Mouse (Mus musculus): ENCODE measurements at regions not wholly inside any gene's neighbourhood (a gene's known extent, or its start where the extent isn't known, plus 50 kb on each side); places are given as distances from the start of the nearest gene placed in this dataset.

DNA sequence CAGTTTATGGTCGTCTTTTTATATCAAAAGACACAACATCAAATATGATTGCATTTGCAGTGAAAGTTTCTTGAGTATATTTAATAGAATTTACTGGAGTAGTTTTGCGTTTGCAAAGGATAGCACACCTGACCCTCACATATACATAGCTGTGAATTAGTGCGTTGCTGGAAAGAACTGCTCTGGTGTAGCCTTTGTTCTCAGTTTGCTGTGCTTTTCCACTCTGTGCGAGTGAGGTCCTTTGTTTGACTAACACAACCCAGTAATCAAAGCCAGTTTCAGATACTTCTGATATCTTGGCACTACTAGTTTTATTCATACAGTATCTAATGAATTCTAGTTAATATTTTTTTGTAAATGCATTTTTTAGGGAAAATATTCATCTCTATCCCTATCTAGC is 84.7 kb downstream of the Trim52 start:
- no peak for DNase-seq (ENCODE audit: low read depth, low spot score)

DNA sequence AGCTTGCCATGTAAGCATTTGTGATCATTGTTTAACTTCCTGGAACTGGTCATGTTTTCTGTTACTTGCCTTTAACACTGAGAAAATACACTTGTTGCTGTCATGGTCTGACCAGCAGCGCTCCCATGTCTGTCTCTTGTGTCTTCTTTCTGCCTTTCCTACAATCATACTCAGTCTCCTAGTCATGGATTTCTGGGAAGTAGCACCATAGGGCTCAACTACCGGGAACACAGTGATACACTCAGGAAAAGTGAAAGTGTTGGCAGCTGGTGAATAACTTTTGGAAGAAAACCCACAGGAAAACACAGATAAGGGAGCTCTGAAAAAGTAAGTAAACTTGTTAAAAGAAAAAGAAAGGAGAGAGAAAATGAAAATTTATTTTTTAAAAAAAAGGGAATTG is 87.6 kb downstream of the Trim52 start:
- DNase-seq (ENCODE audit: low read depth, low spot score), result no peak

DNA sequence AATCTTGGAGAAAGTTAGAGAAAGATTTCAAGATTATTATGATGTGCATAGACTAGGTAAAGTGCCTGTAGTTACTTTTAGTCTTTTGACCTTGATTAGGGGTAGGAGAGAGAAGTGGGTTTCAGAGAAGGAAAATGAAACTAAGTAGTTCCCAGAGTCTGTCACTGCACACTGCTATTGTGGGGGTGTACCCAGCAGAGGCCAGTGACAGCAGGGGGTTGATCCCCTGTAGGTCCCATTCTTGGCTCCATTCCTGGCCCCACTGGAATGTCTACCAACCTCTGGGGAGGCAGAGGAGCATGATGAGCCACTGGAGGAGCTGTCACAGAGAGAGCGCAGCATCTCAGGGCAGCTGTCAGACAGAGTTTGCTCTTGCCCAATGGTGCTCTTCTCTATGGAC is 88.1 kb downstream of the Trim52 start:
- DNase-seq (ENCODE audit: low read depth, low spot score), result no peak

DNA sequence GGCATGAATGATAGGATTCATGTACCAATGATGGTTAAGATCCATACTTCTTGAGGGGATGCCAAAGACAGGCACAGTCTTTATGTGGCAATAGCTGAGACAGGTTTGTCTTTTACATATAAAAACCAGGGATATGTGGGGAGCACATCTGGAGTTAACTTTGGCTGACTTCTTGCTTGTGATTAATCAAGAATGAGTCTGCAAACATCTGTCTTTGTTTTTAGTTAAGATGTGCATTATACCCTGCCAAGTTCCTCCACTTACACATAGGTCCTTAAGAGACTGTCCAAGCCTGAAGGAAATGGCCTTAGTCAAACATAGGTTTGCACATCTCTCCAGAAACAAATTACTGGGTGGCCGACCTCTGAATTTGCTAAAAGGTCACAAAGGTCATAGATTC is 91.8 kb downstream of the Trim52 start:
- peak; percentile 42 for DNase-seq (ENCODE audit: low read depth, low spot score)

DNA sequence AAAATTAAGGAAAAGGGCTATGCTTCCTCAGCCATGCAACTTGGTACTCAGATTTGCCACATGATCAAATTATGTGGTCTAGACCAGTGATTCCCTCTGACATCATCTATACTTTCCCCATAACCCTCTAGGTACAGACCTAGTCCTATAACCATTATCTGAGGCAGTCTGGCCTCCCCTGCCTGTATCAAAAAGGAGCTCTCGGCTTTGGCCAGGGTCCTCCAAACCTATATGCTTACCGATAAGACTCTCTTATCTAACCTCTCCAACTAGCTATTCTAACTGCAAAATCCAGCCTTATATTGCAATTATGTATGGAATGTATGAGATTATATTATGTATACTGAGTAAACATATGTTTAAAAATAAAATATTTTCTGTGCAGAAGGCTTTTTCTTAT is 93.1 kb downstream of the Trim52 start:
- no peak for DNase-seq (ENCODE audit: low read depth, low spot score)

DNA sequence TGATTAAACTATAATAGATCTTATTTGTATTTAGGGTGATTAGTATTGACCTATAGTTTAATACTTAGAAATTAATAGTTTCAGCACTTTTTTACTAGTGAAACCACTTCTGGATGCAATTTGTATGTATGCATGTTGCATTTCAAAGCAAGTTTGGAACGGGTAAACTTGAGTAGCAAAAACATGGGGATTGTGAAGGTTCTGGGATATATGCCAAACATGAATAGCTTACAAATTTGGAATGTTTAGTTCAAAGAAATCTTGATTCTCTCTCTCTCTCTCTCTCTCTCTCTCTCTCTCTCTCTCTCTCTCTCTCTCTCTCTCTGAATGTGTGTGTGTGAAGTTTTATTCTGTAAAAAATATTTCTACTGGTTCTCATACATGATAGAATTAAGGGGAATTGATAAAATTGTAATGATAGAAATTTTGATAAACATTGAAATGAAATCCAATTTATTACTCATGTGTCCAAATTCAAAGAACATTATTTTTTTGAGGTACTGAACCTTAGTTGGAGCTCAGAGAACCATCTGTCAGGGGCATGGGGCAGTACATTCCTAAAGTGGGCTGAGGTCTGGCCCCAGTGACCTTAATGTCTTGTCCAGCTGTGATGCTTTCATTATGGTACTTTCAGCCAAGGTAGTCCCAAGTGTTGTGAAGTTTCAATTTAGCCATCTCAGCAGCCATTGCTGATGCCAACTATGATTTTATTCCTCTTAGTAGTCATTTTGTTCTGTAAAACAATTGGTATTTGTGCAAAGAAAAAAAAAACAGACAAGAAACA is 93.7 kb downstream of the Trim52 start:
- DNase-seq (ENCODE audit: low read depth, low spot score), result peak; percentile 84

DNA sequence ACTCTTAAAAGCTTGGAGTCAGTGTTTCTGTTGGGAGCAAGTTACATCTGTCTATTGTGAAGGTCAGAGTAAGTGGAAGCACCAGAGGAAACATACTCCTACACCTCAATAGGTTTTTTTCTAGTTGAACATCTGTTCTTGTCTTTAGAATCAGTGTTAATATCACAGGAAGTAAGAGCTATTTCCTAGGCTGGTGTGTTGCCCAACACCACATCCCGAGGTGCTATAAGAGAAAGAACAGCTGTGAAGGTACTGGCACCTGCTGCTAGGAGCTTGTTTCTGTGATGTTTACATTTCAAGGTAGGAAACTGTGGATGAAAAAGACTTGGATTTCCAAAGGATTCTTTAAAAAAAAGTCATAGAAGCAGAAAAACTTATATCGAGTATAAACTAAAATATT is 105.1 kb downstream of the Trim52 start:
- no peak for DNase-seq (ENCODE audit: low read depth, low spot score)

DNA sequence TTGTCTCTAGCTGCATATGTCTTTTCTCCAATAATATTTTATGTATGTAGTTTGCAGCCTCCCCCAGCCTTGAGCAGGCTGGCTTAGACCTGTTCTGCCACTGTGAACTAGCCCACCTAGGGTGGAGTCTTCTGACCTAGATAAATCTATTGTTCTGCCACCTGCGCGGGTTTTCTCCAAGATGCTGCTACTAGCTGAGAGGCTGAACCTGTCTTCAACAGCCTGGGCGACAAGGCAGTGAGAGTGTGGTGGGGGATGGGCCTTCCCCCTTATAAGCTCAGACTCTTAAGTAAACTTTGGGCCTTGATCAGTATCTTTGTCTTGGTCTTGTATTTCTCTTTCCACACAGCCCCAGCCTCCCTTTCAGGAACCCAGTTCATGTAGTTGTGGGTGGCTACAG is 111.7 kb downstream of the Trim52 start:
- DNase-seq (ENCODE audit: low read depth, low spot score), result no peak

DNA sequence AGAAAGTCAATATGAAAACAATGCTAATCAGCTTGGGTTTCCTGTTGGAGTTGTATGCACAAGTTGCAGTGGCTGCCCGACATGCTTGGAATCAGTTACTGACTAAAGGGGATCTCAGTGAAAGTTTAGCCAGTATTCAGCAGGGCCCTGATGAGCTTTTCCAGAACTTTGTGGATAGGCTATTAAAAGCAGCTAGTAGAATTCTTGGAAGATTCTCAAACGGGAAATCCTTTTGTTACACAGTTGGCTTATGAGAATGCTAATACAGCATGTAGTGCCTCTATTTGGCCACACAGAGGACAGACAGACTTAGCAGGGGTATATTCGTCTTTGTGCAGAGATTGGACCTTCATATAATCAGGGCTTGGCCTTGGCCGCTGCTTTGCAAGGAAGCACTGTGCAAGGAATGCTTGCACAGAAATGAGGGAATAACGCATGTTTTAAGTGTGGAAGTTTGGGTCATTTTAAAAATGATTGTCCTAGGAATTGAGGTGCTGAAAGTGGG is 113.3 kb downstream of the Trim52 start:
- peak; percentile 17 for DNase-seq (ENCODE audit: low read depth, low spot score)

DNA sequence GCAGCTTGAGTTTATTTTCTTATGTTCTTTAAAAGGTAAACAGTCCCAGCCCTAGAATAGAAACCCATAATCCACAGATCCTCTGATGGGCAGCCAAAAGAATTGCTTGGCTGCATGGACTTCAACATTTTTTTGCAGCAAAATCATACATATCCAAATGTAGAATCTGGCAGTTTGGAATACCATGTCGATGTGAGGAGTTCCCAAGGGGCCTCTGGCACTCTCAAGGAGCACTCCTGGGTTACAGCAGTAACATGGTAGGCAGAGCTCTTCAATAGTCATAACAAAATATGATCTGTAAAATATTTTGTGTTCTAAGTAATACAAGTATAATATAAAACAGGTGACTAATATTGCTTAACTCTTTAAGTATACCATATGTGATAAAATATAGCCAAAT is 119.4 kb downstream of the Trim52 start:
- no peak for DNase-seq (ENCODE audit: low read depth, low spot score)

DNA sequence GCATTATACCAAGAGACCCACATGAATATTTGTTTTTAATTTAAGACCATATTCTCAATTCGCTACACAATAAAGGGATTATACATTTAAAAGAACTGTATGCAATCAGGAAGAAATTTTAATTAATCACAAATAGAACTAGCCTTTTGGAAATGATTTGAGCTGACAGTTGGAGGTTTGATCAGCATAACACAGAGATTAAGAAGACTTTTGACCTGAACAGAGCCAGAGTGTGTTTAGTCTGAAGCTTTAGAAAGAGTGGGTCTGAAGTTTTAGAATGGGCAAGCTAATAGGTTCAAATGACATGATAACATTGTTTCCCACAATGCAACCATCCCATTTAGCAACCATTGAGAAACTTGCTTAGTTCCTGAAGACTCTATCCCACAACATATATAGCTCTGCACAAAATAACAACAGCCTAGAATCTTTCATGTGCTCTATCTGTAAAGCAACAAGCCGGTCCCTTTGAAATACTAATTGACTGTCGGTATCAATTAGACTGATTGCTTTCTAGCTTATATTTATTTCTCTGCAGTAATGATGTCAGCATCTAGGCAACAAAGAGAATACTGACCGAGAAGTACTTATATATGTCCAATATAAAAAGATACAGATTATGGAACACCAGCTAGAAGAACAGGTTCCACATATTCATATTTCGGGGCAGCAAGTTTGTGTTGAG is 135.9 kb downstream of the Trim52 start:
- DNase-seq (ENCODE audit: low read depth, low spot score), result no peak

DNA sequence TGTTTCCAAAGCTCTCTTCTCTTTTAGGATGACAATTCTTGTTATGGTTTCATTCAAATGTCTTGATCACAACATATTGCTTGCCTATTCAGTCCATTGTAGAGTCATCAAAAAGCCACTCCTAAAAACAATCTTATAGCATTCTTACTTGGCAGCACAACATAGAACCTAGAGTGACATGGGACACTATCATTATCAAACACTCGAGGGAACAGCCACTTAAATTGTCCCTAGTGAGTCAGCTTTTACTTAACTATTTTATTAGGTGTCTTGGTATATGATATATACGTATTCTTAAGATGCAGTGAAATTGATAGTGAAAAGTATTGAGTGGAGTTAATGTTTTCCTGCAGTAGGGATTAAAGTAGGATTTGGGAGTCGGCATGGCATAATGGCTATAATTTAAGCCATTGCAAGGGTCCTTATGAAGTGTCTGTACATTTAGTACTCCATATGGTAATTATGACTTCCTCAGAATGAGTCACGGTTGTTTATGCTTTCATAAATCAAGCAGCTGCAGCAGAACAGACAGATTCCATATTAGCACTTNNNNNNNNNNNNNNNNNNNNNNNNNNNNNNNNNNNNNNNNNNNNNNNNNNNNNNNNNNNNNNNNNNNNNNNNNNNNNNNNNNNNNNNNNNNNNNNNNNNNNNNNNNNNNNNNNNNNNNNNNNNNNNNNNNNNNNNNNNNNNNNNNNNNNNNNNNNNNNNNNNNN is 153.6 kb downstream of the Trim52 start:
- no peak for DNase-seq (ENCODE audit: low read depth, low spot score)

DNA sequence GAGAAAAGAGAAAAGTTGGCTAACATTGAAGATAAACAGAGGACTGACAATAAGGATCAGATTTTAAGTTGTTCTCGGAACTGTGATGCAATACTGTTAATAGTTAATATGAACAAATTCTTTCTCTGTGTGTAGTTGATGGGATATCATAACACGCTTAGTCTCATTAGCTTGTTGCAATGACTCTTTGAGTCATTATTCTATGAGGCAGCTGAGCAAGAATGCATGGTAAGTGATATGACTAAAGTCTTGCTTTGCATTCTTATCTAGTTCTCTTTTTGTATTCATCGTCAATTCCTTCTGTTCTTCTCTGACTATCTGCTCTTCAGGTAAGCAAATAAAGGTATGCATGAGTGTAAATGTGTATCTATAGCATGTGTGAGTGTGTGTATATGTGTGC is 159.3 kb downstream of the Trim52 start:
- no peak for DNase-seq (ENCODE audit: low read depth, low spot score)

DNA sequence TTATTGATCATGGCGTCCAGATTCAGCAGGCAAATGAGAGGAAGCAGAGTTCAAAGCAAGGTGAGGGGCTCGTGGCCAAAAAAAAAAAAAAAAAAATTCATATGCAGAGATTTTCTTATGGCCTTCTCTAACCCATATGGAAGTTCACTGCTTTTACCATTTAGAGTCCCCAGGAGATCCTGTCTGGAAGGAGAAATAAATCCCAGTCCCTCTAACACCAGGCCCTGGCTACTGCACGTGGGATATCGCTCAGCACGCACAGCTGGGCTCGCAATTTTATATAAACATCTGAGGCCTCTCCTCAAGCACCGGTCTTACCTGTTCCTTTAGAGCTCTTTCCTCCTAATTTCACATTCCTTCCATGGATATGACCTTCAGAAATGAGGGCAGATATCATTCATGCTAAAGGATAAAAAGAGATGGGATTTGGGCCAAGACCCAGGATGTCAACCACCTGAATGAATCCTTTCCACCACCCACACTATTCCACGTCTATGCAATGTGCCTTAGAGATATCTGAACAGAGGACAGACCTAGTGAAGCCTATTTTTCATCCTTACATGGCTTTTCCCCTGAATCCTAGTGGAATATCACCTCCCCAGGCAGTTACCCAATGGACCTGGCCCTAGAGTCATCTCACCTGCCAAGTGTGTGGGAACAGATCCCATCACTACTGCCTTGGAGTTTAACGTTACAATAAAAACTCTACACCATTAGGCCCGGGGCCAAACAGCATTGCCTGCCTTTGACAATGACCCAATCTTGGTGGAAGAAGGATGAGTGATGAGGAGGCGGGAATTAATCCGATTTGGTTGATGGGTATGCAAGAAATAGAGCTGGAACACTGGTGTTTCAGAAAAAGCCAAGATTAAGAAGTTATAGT is 161.9 kb downstream of the Trim52 start:
- no peak for DNase-seq (ENCODE audit: low read depth, low spot score)

DNA sequence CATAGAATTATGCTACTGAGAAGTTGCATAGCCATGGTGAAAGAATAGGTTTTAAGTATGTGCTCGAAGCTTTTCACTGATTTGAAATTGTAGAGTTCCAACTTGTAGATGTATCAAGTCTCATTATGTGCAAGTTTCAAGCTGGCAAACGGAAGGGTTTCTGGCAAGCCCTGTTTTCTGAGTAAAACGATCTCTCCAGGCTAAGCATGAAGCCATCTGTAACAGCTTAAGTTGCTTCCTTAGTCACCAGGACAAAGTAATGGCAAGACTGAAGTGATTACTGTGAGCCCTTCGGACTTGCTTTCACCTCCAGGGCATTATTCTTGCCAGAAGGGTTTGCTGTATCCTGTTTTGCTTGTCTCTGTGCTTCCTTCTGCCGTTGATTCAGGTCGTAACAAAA is 163.7 kb downstream of the Trim52 start:
- DNase-seq (ENCODE audit: low read depth, low spot score), result peak; percentile 80

DNA sequence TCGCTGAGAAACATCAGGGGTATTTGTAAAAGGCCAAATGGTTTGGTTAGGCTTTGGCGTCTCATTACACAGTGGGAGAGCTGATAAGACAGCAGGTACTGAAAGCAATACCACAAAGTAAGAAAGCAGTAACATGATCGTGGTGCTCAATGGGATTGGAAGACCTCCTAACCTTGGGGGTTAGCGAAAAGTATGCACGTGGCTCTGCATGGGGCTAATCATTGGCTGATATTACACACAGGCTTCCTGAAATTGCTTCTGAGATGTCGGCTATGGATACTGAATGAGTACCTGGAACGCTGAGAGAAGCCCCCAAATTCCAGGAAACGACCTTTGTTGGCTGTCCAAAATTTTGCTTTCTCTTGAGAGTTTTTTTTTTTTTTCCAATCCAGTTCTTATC is 207.6 kb downstream of the Trim52 start:
- DNase-seq (ENCODE audit: low read depth, low spot score), result no peak

DNA sequence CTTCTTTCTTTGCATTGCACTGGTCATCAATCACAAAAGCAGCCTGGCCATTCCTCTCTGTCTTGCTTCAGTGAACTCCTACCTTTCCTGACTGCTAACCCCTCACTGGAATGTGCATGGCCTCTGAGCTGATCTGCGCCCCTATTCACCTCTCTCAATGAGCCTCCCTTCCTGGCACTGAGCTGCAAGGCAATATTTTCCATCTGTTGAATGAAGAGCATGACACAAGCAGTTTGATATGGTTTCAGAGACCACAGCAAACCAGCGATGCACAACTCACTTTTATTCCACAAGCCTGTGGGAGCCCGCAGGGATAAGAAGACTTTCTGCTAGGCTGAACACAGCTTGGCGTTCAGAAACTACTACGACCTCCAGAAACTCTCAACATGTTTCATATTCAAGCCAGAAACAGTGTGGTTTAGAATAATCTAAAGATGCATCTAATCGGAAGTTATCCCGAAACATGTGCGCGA is 208.1 kb downstream of the Trim52 start:
- DNase-seq (ENCODE audit: low read depth, low spot score), result no peak

DNA sequence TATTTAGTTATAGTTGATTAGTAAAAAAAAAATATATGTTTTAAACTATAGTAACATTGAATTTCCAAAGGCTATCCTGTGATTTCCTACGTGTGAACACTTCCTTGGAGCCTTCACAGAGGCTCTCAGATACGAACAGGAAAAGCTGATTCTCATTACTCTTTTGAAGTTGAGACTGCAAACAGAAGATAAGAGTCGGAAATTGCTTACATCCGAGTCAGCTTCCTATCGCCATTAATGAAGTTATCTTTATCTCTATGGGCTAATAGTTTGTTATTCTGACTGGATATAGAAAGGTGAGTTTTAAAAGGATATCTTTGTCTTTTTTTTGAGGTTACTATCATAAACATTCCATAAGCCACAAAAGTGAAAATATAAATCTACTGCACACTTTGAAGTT is 212.8 kb downstream of the Trim52 start:
- no peak for DNase-seq (ENCODE audit: low read depth, low spot score)

DNA sequence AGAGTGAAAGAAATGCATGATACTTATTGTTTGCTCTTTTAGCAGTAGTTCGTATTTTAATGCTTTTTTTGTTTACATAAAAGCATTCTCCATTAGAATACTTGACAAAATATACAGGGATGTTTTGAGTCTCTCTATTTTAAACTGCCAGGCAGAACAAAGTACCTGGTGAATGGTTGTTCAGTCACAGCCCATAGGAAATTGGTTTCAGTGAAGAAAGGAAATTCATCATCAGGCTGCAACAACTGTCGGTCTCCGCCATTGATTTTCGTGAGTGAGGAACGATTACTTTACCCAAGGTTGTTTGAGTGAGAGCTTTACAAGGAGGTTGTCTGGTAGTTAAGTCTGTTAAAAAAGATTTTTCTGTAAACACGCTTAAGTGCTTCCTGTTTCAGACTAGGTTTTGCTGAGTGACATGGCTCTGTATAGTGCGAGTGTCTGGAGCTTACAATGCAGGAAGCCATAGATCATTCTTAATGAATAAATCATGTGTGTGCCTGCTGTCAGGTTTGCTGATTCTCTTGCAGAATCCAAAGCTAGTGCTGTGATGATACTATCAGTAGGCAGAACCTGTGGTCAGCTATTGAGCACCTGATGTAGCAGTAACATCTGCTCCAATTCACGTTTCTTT is 221.8 kb downstream of the Trim52 start:
- no peak for DNase-seq (ENCODE audit: low read depth, low spot score)

DNA sequence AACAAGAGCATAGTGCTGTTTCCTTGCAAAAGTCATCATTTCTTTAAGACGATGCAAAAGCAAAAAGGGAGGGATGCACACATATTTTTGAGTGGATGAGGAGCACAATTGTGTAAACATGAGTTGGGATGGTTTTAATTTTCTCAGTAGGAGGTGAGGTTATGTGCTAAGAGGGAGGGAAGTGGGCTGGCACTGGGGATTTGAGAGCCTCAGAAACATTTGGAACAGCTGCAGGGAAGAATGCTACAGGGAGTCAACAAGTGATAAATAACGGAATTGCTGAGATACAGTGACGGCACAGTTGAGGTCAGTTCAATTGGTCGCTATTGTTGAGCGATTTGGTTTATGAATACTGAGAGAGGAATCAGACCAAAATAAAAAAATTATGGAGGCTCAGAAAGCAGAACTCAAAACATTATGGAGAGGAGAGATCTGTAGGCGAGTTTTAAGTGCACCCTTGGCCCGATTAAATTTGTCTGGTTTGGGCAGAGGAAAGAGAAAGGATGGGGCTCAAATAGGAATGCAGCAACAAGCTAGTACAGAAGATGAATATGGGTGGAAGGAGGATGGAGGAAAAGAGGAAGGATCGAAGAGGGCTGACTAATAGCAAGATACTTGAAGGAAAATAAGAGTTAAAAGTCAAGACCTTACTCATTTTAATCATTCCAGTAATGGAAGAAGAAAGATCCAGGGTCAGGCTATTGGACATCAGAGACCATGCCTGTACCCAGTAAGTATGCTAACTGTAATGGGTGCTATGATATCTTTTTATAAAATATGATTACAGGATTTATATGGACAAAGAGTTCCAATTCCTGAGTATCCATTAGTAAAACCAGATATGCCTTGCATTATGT is 259.0 kb downstream of the Trim52 start:
- peak; percentile 88 for DNase-seq (ENCODE audit: low read depth, low spot score)

Measured in skeletal muscle tissue, adult 2 months (tissue).